Mouse (Mus musculus) myocyte (in vitro differentiated cells): Measurements from ENCODE around the gene Tmem220.

Source experiments
- POLR2A ChIP-seq: IDR thresholded peaks from one replicate; pipeline ENCODE4 v1.6.1; 2011; ENCODE audit warnings: low read depth, mild to moderate bottlenecking, control low read depth, moderate library complexity; ENCODE audit not compliant: insufficient read length
- TCF12 ChIP-seq: IDR thresholded peaks from one replicate; pipeline ENCODE4 v1.6.1; 2011; ENCODE audit warnings: mild to moderate bottlenecking, control low read depth; ENCODE audit not compliant: poor library complexity, insufficient read depth, severe bottlenecking
- TCF3 ChIP-seq: IDR thresholded peaks from one replicate; pipeline ENCODE4 v1.6.1; 2011; ENCODE audit warnings: low read depth, control low read depth; ENCODE audit not compliant: insufficient read length
- USF1 ChIP-seq: IDR thresholded peaks from one replicate; pipeline ENCODE4 v1.6.1; 2011; ENCODE audit warnings: low read depth, mild to moderate bottlenecking, control low read depth, moderate library complexity

DNA sequence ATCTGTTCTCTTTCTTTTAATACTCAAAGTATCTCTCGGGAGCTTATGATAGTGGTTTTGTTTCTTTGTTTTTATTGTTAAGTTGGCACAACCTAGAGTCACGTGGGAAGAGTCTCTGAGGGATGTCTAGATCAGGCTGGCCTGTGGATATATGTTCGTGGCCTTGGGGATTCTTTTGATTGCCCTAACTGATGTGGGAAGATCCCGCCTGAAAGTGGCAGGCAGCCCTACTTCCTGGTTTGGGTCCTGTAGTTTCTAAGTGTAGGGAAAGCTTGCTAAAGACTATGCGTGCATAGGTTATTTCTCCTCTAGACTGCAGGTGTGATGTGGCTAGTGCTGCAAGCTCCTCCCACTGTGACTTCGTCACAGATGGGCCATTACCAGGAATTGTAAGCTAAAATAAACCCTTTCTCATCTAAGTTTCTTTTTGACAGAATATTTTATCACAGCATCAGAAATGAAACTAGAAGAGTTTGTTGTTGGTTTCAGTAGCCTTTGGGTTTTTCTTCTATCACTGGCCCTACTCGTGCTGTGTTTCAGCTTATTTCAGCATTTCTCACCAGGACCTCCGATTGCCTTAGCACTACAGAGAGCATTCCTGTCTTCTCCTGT, 29.9 kb downstream of the Tmem220 start:
- no peak for TF ChIP-seq POLR2A
- no peak for TF ChIP-seq TCF12
- TF ChIP-seq USF1: no peak
- TF ChIP-seq TCF3: no peak
